Mouse (Mus musculus): ENCODE results near the gene Klf9. TPM values are rescaled to one million over a fixed set of nuclear protein-coding genes. Genes with fewer than 3 reads are reported as not detected.

Klf9 gene
- polyA plus RNA-seq (2012; rRNA removed) (0.43 and 0.86 TPM in 2 replicates), polyA plus RNA-seq (2014; fragmentation: Nextera tagmentation; extraction: Ambion mirVana) (0.74 and 1.0 TPM in 2 replicates)

DNA sequence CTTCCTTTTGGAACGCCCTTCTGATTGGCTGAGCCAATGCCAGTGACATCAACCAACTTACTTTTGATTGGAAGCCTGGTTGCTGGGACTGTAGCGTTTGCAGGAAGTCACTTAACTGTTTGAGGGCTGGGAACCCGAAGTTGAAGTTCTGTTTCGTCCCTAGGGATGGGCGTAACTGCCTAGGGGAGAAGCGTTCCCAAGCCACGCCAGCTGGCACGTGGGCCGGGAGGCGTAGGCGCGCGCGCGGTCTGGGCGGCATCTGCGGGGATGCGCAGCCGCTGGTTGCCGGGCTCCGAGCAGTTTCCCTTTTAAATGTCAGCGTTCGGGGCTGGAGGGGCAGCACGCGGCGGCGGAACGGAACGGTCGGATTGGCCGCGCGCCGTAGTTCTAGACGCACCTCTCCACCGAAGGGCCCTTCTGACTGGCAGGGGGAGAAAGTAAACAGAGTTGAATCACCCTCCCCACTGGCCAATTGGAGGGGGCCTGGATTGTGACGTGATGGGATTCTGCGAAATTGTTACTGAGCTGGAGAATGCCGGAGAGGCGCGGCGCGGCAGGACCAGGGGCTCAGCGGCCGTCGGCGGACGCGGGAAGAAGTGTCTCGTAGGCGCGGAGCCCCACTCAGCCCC is at the start of gene Klf9:
Gene Klf9, plus strand, starts transcription at position 538 of the 629 bp plus-strand sequence.
- Histone ChIP-seq H3K4me3 (ENCODE audit: insufficient read depth in 1 of 2, low read depth in 2 of 2, low read length in 2 of 2) (peak within 1 kb of the TSS; percentile 64 to 68), H3K4me1 (replicated peaks; ENCODE audit: control insufficient read depth in 2 of 2, insufficient read depth in 2 of 2, low read length in 1 of 2) (peaks cover 16 to 22% of the 10 kb centered on the region in 2 experiments), H3K9me3 (ENCODE audit: control insufficient read depth, low read length) (no peaks in the 10 kb centered on the region), H3K4me2 (ENCODE audit: low read depth) (peak within 1 kb of the TSS; percentile 99), H3K27me3 (ENCODE audit: control insufficient read depth, insufficient read depth, low read length) (peaks cover 20% of the 10 kb centered on the region), H3K27ac (peak within 1 kb of the TSS; percentile 12), H3K9ac (replicated peaks) (peak within 1 kb of the TSS; percentile 63), H3K36me3 (replicated peaks; ENCODE audit: control insufficient read depth, insufficient read depth, low read depth) (no peaks in the 10 kb centered on the region)
- peak; percentile 85 to 90 (median 86) for DNase-seq (ENCODE audit: low read depth in 3 of 3, low spot score in 3 of 3)
- TF ChIP-seq EP300 (IDR thresholded peaks at IDR 0.05; ENCODE audit: low read depth): no peak
- no peak for TF ChIP-seq CTCF (IDR thresholded peaks at IDR 0.05; ENCODE audit: low read depth)
- peak; percentile 89 for ATAC-seq (ENCODE audit: insufficient read depth)
- WGBS (ENCODE audit: insufficient replicate concordance): under 1% methylated on average over 52 of the region's 52 CpGs

DNA sequence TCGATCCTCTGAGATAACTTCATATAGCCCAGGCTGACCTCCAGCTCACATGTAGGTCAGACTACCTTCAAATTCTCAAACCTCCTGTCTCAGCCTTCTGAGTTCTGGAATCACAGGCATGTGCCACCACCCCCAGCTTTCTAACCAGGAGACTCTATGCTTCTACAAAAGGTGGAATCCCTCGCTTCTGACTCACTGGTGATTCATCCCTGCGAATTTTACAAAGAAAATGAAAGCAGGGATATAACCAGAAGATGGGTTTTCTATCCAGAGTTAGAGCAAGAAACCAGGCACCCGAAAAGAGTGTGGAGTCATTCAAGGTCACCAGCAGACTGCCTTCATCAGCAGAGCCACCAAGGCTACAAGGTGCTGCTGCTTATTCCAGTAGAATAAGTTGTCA is 49.4 kb upstream of the Klf9 start:
- Histone ChIP-seq H3K4me2 (ENCODE audit: low read depth) (no peak overlapping the region), H3K4me1 (replicated peaks; ENCODE audit: control insufficient read depth in 2 of 2, insufficient read depth in 2 of 2, low read length in 1 of 2) (no peaks in the 10 kb centered on the region), H3K27me3 (ENCODE audit: control insufficient read depth, insufficient read depth, low read length) (no peaks in the 10 kb centered on the region), H3K36me3 (replicated peaks; ENCODE audit: control insufficient read depth, insufficient read depth, low read depth) (no peaks in the 10 kb centered on the region), H3K27ac (no peak overlapping the region), H3K4me3 (ENCODE audit: insufficient read depth in 1 of 2, low read depth in 2 of 2, low read length in 2 of 2) (no peak overlapping the region), H3K9me3 (ENCODE audit: control insufficient read depth, low read length) (no peaks in the 10 kb centered on the region), H3K9ac (replicated peaks) (no peak overlapping the region)
- no peak for TF ChIP-seq EP300 (IDR thresholded peaks at IDR 0.05; ENCODE audit: low read depth)
- TF ChIP-seq CTCF (IDR thresholded peaks at IDR 0.05; ENCODE audit: low read depth): no peak
- ATAC-seq (ENCODE audit: insufficient read depth) (no peak), DNase-seq (ENCODE audit: low read depth in 3 of 3, low spot score in 3 of 3) (no peak)
- 59% methylated on average over 4 of the region's 4 CpGs for WGBS (ENCODE audit: insufficient replicate concordance)

GRCm38 (mm10) chr19:23093548-23093947 is 47.5 kb upstream of the Klf9 start:
- no peak overlapping the region for H3K4me2 ChIP-seq (ENCODE audit: low read depth)
- H3K27me3 ChIP-seq (ENCODE audit: control insufficient read depth, insufficient read depth, low read length): no peaks in the 10 kb centered on the region
- H3K4me1 ChIP-seq (replicated peaks; ENCODE audit: control insufficient read depth in 2 of 2, insufficient read depth in 2 of 2, low read length in 1 of 2): no peaks in the 10 kb centered on the region
- DNase-seq (ENCODE audit: low read depth in 3 of 3, low spot score in 3 of 3) (no peak), ATAC-seq (ENCODE audit: insufficient read depth) (no peak)
- 67% methylated on average over 5 of the region's 5 CpGs for WGBS (ENCODE audit: insufficient replicate concordance)
- no peak overlapping the region for H3K9ac ChIP-seq (replicated peaks)
- TF ChIP-seq CTCF (IDR thresholded peaks at IDR 0.05; ENCODE audit: low read depth) (no peak), EP300 (IDR thresholded peaks at IDR 0.05; ENCODE audit: low read depth) (no peak)
- H3K9me3 ChIP-seq (ENCODE audit: control insufficient read depth, low read length): no peaks in the 10 kb centered on the region
- H3K4me3 ChIP-seq (ENCODE audit: insufficient read depth in 1 of 2, low read depth in 2 of 2, low read length in 2 of 2): no peak overlapping the region
- H3K36me3 ChIP-seq (replicated peaks; ENCODE audit: control insufficient read depth, insufficient read depth, low read depth): no peaks in the 10 kb centered on the region
- H3K27ac ChIP-seq: no peak overlapping the region

DNA sequence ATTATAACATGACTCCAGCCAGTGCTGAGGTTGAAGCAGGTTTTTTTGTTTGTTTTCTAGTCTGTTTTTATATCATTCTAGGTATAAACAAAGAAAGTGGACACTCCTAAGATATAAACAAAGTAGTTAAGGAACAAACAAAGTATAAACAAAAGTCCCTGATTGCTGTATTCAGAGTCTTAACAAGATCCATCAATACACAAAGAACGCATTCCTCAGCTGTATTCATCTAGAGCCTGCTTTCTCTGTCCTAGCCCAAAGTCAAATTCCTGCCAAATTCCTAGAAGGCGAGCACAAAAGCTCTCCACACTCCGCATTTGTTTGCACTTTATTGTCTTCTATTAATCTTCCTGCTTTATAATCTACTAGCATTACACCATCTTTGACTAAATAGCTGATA is 46.1 kb upstream of the Klf9 start:
- no peaks in the 10 kb centered on the region for H3K9me3 ChIP-seq (ENCODE audit: control insufficient read depth, low read length)
- H3K27ac ChIP-seq: no peak overlapping the region
- DNase-seq (ENCODE audit: low read depth in 3 of 3, low spot score in 3 of 3) (no peak), ATAC-seq (ENCODE audit: insufficient read depth) (no peak)
- no peak overlapping the region for H3K4me3 ChIP-seq (ENCODE audit: insufficient read depth in 1 of 2, low read depth in 2 of 2, low read length in 2 of 2)
- H3K4me2 ChIP-seq (ENCODE audit: low read depth): no peak overlapping the region
- H3K9ac ChIP-seq (replicated peaks): no peak overlapping the region
- no peaks in the 10 kb centered on the region for H3K4me1 ChIP-seq (replicated peaks; ENCODE audit: control insufficient read depth in 2 of 2, insufficient read depth in 2 of 2, low read length in 1 of 2)
- H3K27me3 ChIP-seq (ENCODE audit: control insufficient read depth, insufficient read depth, low read length): no peaks in the 10 kb centered on the region
- no peaks in the 10 kb centered on the region for H3K36me3 ChIP-seq (replicated peaks; ENCODE audit: control insufficient read depth, insufficient read depth, low read depth)
- WGBS (ENCODE audit: insufficient replicate concordance): 46% methylated on average over 3 of the region's 3 CpGs
- TF ChIP-seq CTCF (IDR thresholded peaks at IDR 0.05; ENCODE audit: low read depth): no peak
- TF ChIP-seq EP300 (IDR thresholded peaks at IDR 0.05; ENCODE audit: low read depth): no peak

DNA sequence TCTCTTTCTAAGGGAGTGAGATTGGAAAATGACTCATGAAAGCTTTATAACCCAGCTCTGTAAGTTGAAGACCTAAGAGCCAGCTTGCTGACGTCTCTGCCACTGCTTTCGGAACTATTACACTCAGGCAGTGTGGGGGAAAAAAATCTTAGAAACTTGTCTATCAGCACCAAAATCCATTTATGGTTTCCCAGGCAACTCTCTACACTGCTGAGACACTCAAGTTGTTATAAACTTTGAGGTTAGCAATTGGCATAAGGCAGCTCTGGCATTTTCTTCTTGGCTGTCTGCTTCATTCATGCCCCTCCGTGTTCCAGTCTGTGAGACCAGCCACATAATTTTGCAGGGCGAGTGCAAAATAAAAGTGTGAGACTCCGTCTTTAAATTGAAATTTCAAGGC is 34.2 kb upstream of the Klf9 start:
- H3K9me3 ChIP-seq (ENCODE audit: control insufficient read depth, low read length): no peaks in the 10 kb centered on the region
- H3K4me2 ChIP-seq (ENCODE audit: low read depth): no peak overlapping the region
- H3K27me3 ChIP-seq (ENCODE audit: control insufficient read depth, insufficient read depth, low read length): no peaks in the 10 kb centered on the region
- H3K4me3 ChIP-seq (ENCODE audit: insufficient read depth in 1 of 2, low read depth in 2 of 2, low read length in 2 of 2): no peak overlapping the region
- ATAC-seq (ENCODE audit: insufficient read depth) (no peak), DNase-seq (ENCODE audit: low read depth in 3 of 3, low spot score in 3 of 3) (no peak)
- no peak overlapping the region for H3K27ac ChIP-seq
- no peak overlapping the region for H3K9ac ChIP-seq (replicated peaks)
- 65% methylated on average over 5 of the region's 5 CpGs for whole genome bisulfite sequencing (ENCODE audit: insufficient replicate concordance)
- H3K36me3 ChIP-seq (replicated peaks; ENCODE audit: control insufficient read depth, insufficient read depth, low read depth): no peaks in the 10 kb centered on the region
- no peak for TF ChIP-seq EP300 (IDR thresholded peaks at IDR 0.05; ENCODE audit: low read depth)
- no peaks in the 10 kb centered on the region for H3K4me1 ChIP-seq (replicated peaks; ENCODE audit: control insufficient read depth in 2 of 2, insufficient read depth in 2 of 2, low read length in 1 of 2)
